Mouse (Mus musculus) hindbrain, embryonic 12.5 days (tissue): ENCODE data around the gene Vmp1. TPM values are rescaled to one million over a fixed set of nuclear protein-coding genes. Genes with fewer than 3 reads are reported as not detected.
A peak's percentile ranks its signal among the peaks of the same experiment; 100 is the strongest.

Source experiments
- ATAC-seq: fragments of 200-750 bp; cut with Nextera tagmentation; 2 replicates; pipeline ENCODE4 v1.8.0; 2017; ENCODE audit warnings: moderate TSS enrichment; ENCODE audit not compliant: low FRiP score
- H3K27ac ChIP-seq: fragments of 300-500 bp; sonication (generic); 2 replicates; pipeline ENCODE4 v1.5.1; 2016; ENCODE audit warnings: mild to moderate bottlenecking
- H3K27me3 ChIP-seq: fragments of 300-500 bp; sonication (generic); 2 replicates; pipeline ENCODE4 v1.6.1; 2016; ENCODE audit warnings: mild to moderate bottlenecking
- H3K36me3 ChIP-seq: fragments of 300-500 bp; sonication (generic); 2 replicates; pipeline ENCODE4 v1.6.1; 2016; ENCODE audit warnings: mild to moderate bottlenecking
- H3K4me1 ChIP-seq: fragments of 300-500 bp; sonication (generic); 2 replicates; pipeline ENCODE4 v1.6.1; 2016
- H3K4me2 ChIP-seq: fragments of 300-500 bp; sonication (generic); replicated peaks from 2 replicates; pipeline ENCODE4 v1.6.1; 2016; ENCODE audit warnings: mild to moderate bottlenecking
- H3K4me3 ChIP-seq: fragments of 300-500 bp; sonication (generic); 2 replicates; pipeline ENCODE4 v1.5.1; 2016; ENCODE audit warnings: mild to moderate bottlenecking
- H3K9ac ChIP-seq: fragments of 300-500 bp; sonication (generic); 2 replicates; pipeline ENCODE4 v1.6.1; 2016; ENCODE audit warnings: mild to moderate bottlenecking, moderate library complexity
- H3K9me3 ChIP-seq: fragments of 300-500 bp; sonication (generic); replicated peaks from 2 replicates; pipeline ENCODE4 v1.6.1; 2016; ENCODE audit warnings: mild to moderate bottlenecking
- WGBS: fragments of 180-500 bp; shearing (Covaris S2); methylation state at CpG from one replicate; pipeline ENCODE4 v1.1.7; 2016; 5-methylcytosine and 5-hydroxymethylcytosine counted together
- polyA plus RNA-seq: library from polyadenylated mRNA; unstranded; fragments of >200 nt; fragmentation: Nextera tagmentation; extraction: Ambion mirVana; gene quantifications from 2 replicates; pipeline ENCODE4 v1.2.1, GENCODE M21; 2016

Vmp1 gene
- polyA plus RNA-seq, 1 experiment from 2014 or later: 90.0 TPM

- Histone ChIP-seq H3K4me3 (no peak overlapping the region), H3K9ac (no peak overlapping the region), H3K27me3 (no peaks in the 10 kb centered on the region), H3K27ac (no peak overlapping the region), H3K9me3 (no peaks in the 10 kb centered on the region), H3K4me1 (no peaks in the 10 kb centered on the region), H3K4me2 (no peak overlapping the region), H3K36me3 (peaks cover 66% of the 10 kb centered on the region)
- 95% methylated on average over 3 of the region's 3 CpGs for WGBS
- no peak for ATAC-seq
Observed at GRCm38 (mm10) chr11:86691482-86691881, 7.8 kb upstream of the Vmp1 start.

- 95% methylated on average over 3 of the region's 3 CpGs for WGBS
- peaks cover 7% of the 10 kb centered on the region for H3K4me1 ChIP-seq
- H3K27ac ChIP-seq: no peak overlapping the region
- no peak overlapping the region for H3K4me2 ChIP-seq
- H3K9me3 ChIP-seq: no peaks in the 10 kb centered on the region
- H3K4me3 ChIP-seq: no peak overlapping the region
- H3K27me3 ChIP-seq: no peaks in the 10 kb centered on the region
- no peak for ATAC-seq
- H3K9ac ChIP-seq: no peak overlapping the region
- H3K36me3 ChIP-seq: peaks cover 62% of the 10 kb centered on the region
Observed at GRCm38 (mm10) chr11:86690383-86690782, 6.7 kb upstream of the Vmp1 start.

GRCm38 (mm10) chr11:86685366-86685765 lies 1.7 kb upstream of the Vmp1 start:
- no peaks in the 10 kb centered on the region for H3K9me3 ChIP-seq
- H3K9ac ChIP-seq: no peak overlapping the region
- no peak overlapping the region for H3K27ac ChIP-seq
- no peaks in the 10 kb centered on the region for H3K27me3 ChIP-seq
- H3K4me2 ChIP-seq: peak overlapping the region; percentile 75
- H3K4me1 ChIP-seq: peaks cover 27% of the 10 kb centered on the region
- WGBS: 100% methylated on average over 1 of the region's 1 CpGs
- peak overlapping the region; percentile 85; the same call in 1 of the 2 replicates for H3K4me3 ChIP-seq
- no peak for ATAC-seq
- H3K36me3 ChIP-seq: peaks cover 25% of the 10 kb centered on the region

- Histone ChIP-seq H3K4me1 (peaks cover 27% of the 10 kb centered on the region), H3K36me3 (peaks cover 15% of the 10 kb centered on the region), H3K9me3 (no peaks in the 10 kb centered on the region), H3K4me2 (peak overlapping the region; percentile 75), H3K27ac (peak overlapping the region; percentile 93), H3K9ac (peak overlapping the region; percentile 85), H3K27me3 (no peaks in the 10 kb centered on the region), H3K4me3 (peak overlapping the region; percentile 85)
- ATAC-seq: no peak
- 10% methylated on average over 20 of the region's 20 CpGs for WGBS
Observed at GRCm38 (mm10) chr11:86684126-86685012, 733 bp upstream of the Vmp1 start.

GRCm38 (mm10) chr11:86682861-86683260 lies 775 bp downstream of the Vmp1 start:
- Histone ChIP-seq H3K4me3 (peak overlapping the region; percentile 85), H3K4me2 (peak overlapping the region; percentile 75), H3K27me3 (no peaks in the 10 kb centered on the region), H3K9ac (peak overlapping the region; percentile 85), H3K36me3 (peaks cover 8% of the 10 kb centered on the region; the same call in 1 of the 2 replicates), H3K9me3 (no peaks in the 10 kb centered on the region), H3K27ac (no peak overlapping the region), H3K4me1 (peaks cover 27% of the 10 kb centered on the region)
- 40% methylated on average over 7 of the region's 7 CpGs for WGBS
- ATAC-seq: no peak

- no peak for ATAC-seq
- Histone ChIP-seq H3K27ac (no peak overlapping the region), H3K9me3 (no peaks in the 10 kb centered on the region), H3K36me3 (no peaks in the 10 kb centered on the region), H3K4me3 (no peak overlapping the region), H3K4me1 (peaks cover 27% of the 10 kb centered on the region), H3K4me2 (no peak overlapping the region), H3K27me3 (no peaks in the 10 kb centered on the region), H3K9ac (no peak overlapping the region)
- WGBS: 94% methylated on average over 3 of the region's 3 CpGs
Observed at GRCm38 (mm10) chr11:86681423-86681822, 2.2 kb downstream of the Vmp1 start.

- H3K9ac ChIP-seq: no peak overlapping the region
- no peak overlapping the region for H3K4me2 ChIP-seq
- no peak overlapping the region for H3K27ac ChIP-seq
- H3K4me3 ChIP-seq: no peak overlapping the region
- H3K4me1 ChIP-seq: peaks cover 23% of the 10 kb centered on the region
- ATAC-seq: no peak
- H3K9me3 ChIP-seq: no peaks in the 10 kb centered on the region
- no peaks in the 10 kb centered on the region for H3K36me3 ChIP-seq
- 96% methylated on average over 3 of the region's 3 CpGs for WGBS
- no peaks in the 10 kb centered on the region for H3K27me3 ChIP-seq
Observed at GRCm38 (mm10) chr11:86680729-86681128, 2.9 kb downstream of the Vmp1 start.

- no peaks in the 10 kb centered on the region for H3K27me3 ChIP-seq
- no peak overlapping the region for H3K4me3 ChIP-seq
- no peak for ATAC-seq
- no peak overlapping the region for H3K4me2 ChIP-seq
- 52% methylated on average over 5 of the region's 5 CpGs for WGBS
- H3K36me3 ChIP-seq: no peaks in the 10 kb centered on the region
- no peak overlapping the region; the same call in 1 of the 2 replicates for H3K27ac ChIP-seq
- H3K9ac ChIP-seq: no peak overlapping the region
- peaks cover 11% of the 10 kb centered on the region for H3K4me1 ChIP-seq
- no peaks in the 10 kb centered on the region for H3K9me3 ChIP-seq
Observed at GRCm38 (mm10) chr11:86678957-86679356, 4.7 kb downstream of the Vmp1 start.

GRCm38 (mm10) chr11:86675520-86675919 lies 8.1 kb downstream of the Vmp1 start:
- Histone ChIP-seq H3K4me2 (no peak overlapping the region), H3K4me3 (no peak overlapping the region), H3K36me3 (no peaks in the 10 kb centered on the region), H3K27me3 (no peaks in the 10 kb centered on the region), H3K4me1 (no peaks in the 10 kb centered on the region), H3K9me3 (no peaks in the 10 kb centered on the region), H3K9ac (no peak overlapping the region), H3K27ac (no peak overlapping the region)
- 94% methylated on average over 4 of the region's 4 CpGs for WGBS
- no peak for ATAC-seq

- ATAC-seq: no peak
- no peaks in the 10 kb centered on the region for H3K9me3 ChIP-seq
- H3K9ac ChIP-seq: no peak overlapping the region
- no peak overlapping the region for H3K27ac ChIP-seq
- H3K36me3 ChIP-seq: no peaks in the 10 kb centered on the region
- H3K4me3 ChIP-seq: no peak overlapping the region
- 87% methylated on average over 3 of the region's 3 CpGs for WGBS
- no peaks in the 10 kb centered on the region for H3K27me3 ChIP-seq
- H3K4me2 ChIP-seq: no peak overlapping the region
- no peaks in the 10 kb centered on the region for H3K4me1 ChIP-seq
Observed at GRCm38 (mm10) chr11:86672772-86673171, 10.9 kb downstream of the Vmp1 start.

- no peak overlapping the region for H3K9ac ChIP-seq
- H3K36me3 ChIP-seq: no peaks in the 10 kb centered on the region
- H3K9me3 ChIP-seq: no peaks in the 10 kb centered on the region
- H3K4me2 ChIP-seq: no peak overlapping the region
- no peak overlapping the region for H3K4me3 ChIP-seq
- no peak for ATAC-seq
- no peaks in the 10 kb centered on the region for H3K27me3 ChIP-seq
- H3K4me1 ChIP-seq: no peaks in the 10 kb centered on the region
- WGBS: 72% methylated on average over 3 of the region's 3 CpGs
- no peak overlapping the region for H3K27ac ChIP-seq
Observed at GRCm38 (mm10) chr11:86671041-86671675, 12.5 kb downstream of the Vmp1 start.

GRCm38 (mm10) chr11:86668169-86668568 lies 15.5 kb downstream of the Vmp1 start:
- Histone ChIP-seq H3K27ac (no peak overlapping the region), H3K9ac (no peak overlapping the region), H3K9me3 (no peaks in the 10 kb centered on the region), H3K4me2 (no peak overlapping the region), H3K36me3 (peaks cover 14% of the 10 kb centered on the region), H3K4me3 (no peak overlapping the region), H3K27me3 (no peaks in the 10 kb centered on the region), H3K4me1 (no peaks in the 10 kb centered on the region)
- no peak for ATAC-seq
- 92% methylated on average over 3 of the region's 3 CpGs for WGBS
